Mouse (Mus musculus) kidney, postnatal 4 days (tissue): ENCODE measurements around the gene Olfr544.

Experiments used
- DNase-seq, 2 experiments: peaks; one replicate each; pipeline ENCODE4 v3.0.0; 2021; ENCODE audit warnings: mixed read lengths in 2 of 2

Olfr544 gene

DNA sequence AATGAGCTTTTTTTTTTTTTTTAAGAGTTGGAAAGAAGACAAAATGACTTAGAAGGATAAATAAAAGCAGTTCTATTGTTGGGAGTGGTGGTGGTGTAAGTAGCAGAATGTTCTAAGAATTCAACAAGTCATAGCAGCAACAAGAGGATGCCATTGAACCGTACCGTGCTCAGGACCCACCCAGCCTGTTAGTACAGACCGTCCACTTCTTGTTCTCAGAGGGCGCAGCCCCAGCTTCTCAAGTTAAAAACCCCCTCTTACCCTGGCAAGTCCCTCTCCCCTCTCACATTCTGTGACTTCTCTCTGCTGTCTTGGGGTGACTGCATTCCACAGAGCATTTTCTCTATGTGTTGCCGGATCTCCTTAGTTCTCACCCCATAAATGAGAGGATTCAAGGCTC, 11.5 kb downstream of the Olfr544 start:
- DNase-seq, result no peak

DNA sequence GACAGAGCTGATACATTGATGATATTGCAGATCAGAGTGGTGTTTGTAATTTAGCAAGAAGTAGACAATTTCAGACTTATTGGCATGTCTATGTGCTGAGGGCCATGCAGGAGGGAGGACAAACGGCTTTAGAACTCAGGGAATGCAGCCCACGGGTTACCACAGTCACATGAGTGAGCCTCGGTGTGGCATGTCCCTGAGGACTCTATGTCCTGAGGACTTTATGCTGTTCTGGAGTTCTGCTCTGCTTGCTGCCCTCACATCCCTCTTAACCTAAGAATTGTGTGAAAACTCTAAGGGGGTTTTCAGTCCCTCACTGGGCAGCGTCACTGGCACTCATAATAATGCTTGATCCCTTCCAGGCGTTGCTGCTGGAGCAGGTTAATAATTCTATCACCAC, 15.4 kb downstream of the Olfr544 start:
- no peak for DNase-seq

DNA sequence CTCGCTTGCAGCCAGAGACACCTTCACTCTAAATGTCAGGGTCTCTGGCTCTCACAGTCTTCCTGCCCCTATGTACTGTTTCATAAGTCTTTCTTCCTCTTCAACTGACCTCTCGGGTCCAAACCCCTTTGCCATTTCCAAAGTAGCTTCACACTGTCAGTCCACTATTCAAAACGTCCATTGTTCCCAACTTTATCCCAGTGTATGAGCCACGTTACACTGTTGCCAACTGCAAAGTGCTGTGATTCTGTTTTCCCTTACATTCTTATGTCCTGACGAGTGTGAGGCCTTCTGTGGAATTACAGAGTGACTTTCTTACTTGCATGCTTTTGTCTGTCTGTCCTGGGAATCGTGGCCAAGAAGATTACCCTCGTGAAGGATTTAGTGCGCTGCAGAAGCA, 20.5 kb downstream of the Olfr544 start:
- DNase-seq, result no peak

DNA sequence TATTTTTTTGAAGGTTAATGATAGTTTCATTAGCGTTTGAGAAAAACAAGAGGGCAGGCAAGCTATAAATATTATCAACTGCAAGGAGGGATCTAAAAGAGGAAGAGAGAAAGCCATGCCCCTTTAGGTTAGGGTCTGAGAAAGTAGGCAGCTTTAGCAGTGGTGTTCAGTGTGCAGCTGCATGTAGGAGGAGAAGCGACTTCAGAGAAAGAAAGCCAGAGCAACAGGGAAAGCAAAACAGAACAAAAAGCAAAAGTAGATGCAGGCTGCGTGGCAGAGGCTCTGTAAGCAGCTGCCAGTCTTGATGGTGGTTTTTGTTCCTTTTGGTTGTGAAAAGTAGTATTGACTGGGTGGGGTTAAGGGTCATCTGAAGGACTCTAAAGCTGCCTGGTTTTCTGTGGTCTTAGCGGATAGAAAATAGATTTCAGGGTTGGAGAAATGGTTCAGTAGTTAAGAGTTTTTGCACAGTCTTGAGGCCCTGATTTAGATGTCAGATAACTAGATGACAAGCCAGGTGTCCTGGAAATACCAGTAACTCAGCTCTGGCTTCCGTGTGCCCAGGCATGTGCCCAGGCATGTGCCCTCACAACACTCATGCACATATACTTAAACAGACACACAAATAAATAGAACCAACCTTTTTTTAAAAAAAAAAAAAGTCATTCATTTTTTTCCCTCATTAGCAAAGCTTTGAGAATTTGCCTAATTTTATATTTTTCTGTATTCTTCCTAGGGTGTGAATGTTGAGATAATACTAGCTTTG, 29.3 kb downstream of the Olfr544 start:
- DNase-seq, result no peak

DNA sequence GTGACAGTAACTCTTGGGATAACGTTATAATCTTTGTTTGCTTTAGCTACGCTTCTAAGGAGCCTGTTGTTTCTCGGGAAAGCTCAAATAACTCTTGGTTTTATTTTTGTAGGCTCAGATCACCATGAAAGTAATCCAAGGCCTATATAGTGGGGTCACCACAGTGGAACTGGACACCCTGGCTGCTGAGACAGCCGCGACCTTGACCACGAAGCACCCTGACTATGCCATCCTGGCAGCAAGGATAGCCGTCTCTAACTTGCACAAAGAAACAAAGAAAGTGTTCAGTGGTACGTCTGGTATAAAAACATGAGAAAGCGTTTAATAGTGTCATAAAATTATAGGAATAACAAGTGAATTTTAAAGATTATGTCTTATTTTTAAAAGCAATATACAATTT, 41.7 kb downstream of the Olfr544 start:
- DNase-seq, result no peak

DNA sequence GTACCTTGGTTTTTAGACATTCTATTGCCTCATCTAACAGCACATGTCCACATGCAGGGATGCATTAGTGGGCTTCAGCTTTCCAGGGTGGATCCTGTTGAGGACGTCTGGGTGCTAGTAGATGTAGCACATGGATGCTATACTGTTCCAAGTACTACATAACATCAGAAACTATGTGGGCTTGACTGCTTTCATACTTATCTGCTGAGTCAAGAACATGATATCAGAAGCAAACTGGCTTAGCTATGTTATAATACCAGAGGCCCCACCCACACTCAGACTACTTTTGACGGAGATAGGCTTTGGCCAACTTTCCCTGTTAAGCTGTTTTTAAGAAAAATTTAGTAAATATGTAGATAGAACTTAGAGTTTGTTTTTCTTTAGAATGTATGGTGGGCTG, 43.8 kb downstream of the Olfr544 start:
- no peak for DNase-seq

DNA sequence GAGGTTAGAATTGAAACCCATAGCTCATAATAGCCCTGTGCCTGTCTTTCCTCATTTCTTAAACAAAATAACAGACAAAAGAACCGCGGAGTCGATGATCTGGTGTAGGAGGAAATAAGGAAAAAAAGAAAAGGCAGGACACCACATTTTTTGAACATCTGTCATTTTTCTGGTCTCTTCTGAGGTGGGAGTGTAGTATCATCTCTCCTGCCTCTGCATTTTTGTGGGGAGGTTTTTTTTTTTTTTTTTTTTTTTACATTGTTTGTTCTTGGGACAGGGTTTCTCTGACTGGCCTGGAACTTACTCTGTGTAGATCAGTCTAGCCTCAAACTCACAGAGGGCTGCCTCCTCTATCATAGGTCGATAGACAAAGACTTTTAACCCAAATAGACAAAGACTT, 45.7 kb downstream of the Olfr544 start:
- DNase-seq, result no peak

DNA sequence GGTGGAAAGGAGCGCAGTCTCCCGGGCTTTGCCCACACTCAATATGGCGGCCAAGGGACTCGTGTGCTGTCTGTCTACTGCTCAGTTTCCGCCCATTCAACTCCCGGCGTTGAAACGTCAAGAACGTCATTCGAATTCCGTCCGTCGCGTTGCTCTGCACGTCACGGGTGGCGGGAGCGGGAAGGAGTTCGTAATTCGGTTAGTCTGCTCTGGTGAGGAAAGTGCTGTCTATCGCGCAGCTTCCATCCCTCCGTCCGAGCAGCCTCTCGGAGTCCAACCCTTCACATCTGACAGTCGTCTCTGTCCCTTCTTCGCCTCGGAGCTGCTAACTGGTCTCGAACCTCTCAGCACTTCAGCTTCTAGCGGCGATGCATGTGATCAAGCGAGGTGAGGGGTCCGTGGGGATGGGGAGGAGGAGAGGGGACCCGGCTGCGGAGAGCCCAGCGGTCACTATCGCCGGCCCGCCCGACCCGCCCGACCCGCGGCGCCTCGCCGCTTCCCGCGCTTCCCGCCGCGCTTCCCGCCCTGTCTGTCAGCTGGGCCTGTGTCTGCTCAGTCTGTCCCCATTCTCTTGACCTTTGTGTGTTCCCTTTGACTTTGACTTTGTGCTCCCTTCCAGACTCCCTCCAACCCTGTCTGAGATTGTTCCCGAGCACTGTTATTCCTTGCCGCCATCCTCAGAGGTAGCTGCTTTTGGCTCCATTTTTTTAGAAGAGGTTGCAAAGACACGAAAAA, 46.3 kb downstream of the Olfr544 start, which contains the start of gene Rrm1:
Gene Rrm1, plus strand, starts transcription at position 39 of the 735 bp plus-strand sequence.
- DNase-seq, result peak; percentile 96

DNA sequence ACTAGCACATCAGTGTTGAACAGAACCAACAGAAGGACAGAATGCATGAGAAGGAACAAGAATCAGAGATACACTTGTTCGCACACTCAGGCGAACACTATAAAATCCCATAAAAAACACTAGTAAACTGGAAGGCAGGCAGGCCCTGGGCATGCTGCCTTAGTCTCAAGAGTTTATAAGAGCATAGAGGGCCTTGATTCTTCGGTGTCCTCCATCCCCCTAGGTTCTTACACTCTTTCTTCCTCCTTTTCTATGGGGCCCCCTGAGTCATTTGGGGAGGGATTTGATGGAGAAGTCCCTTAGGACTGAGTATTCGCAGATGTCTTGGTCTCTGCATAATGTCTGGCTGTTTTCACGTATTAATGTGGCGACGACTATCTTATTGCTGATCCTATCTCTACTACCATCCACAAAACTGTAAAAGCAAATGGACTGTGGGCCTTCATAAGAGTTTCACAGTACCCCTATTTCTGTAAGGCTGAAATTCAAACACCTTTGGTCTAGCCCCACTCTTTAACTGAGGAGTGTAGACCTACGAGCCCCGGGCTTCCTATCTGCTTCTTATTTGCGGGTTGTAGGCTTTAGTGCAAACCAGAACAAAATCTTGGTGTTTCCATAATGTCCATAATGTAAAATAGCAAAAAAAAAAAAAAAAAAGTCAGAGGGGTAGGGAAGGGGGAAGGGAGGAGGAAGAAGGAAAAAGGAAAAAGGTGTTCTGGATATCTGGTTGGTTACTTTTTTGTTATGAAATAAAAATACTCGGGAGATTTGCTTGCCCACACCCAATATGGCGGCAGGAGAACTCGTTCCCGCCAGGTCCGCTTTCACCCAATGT, 47.1 kb downstream of the Olfr544 start:
- DNase-seq, result no peak

DNA sequence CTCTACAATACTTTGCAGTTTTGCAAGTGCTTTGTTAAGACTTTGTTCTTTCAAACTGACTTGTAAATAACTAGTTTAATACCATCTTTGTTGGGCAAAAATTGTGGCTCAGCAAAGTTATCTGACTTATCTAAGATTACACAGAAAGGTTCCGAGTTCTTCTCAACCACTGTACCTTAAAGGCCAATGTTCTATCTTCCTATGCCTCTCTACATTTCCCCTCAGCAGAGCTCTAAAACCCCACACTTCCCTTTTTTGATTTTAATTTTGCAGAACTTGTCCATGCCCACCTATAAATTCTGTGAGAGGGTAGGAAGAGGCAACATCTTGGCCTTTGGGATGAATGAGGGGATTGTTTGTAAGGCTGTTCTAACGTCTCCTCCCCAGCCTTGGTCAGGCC, 53.8 kb downstream of the Olfr544 start:
- DNase-seq, result no peak
